17 mouse cellular contexts compared by ENCODE assay signal in the genomic region with DNA sequence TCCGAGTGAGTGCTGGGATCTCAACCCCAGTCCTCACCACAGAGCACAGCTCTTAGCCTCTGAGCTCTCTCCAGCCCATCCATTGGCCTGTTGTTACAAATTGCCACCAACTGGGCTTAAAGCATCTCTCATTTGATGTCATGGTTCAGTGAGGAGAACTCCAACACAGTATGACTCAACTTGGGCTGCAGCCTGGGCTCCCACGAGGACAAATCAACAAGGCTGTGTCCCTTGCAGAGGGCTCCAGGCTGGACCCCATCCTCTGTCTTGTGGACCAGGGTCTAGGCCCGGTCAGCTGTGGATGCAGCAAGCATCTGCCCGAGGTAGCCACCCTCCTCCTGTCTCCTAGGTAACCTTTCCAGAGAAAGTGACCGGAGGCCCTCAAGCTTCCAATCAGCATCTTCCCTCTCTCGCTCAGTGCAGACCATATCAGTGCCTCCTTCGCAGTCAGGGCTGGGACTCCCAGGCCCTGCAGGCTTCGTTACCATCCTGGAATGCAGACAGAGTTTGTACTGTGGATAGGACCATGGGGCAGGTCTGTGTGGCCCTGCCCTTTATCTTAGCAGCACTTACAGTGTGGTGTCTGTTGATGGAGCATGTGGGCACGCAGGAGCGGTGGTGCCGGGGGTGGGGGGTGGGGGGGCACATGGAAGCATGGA. TPM values are rescaled to one million over a fixed set of nuclear protein-coding genes. Genes with fewer than 3 reads are reported as not detected.
DNase-seq lines count a peak whose midpoint lies in the region; ATAC-seq and TF ChIP-seq lines count a peak whose summit lies in the region.
"Had no signal": no experiment of that assay in that cellular context is flagged by ENCODE, and none has a peak within 500 bp of the region (broad histone marks: within the 10 kb centered on the region; RNA-seq: fewer than 3 reads in every experiment).

No protein-coding gene starts in this region.

- H3K4me2 ChIP-seq in heart, embryonic 14.5 days (ENCODE audit: low read length) = no peak overlapping the region
- H3K4me2 ChIP-seq in kidney, embryonic 15.5 days = no peak overlapping the region
- H3K4me2 ChIP-seq: forebrain, embryonic 15.5 days had no signal

- DNase-seq in heart, postnatal 36 days = no peak
- no peak for DNase-seq in kidney, adult 18-20 months
- peak; percentile 67 for DNase-seq in Muller cell, postnatal 12 days (ENCODE audit: inconsistent ontology term)
- DNase-seq in gastrocnemius, postnatal 14 days = no peak
- DNase-seq: adrenal gland, postnatal 36 days; cerebellum, adult 9-10 months; embryo, embryonic 11 days; kidney, postnatal 14 days; lung, adult 2 months; lung, postnatal 36 days; right cerebral cortex, postnatal 14 days had no signal

- H3K27ac ChIP-seq in heart, embryonic 14.5 days (replicated peaks in 1 of 2; ENCODE audit: control insufficient read depth in 1 of 2, insufficient read depth in 1 of 2, low read depth in 2 of 2, low read length in 2 of 2) = peak overlapping the region in 1 of 2 experiments; percentile 57; a peak in 2 of 4 replicates
- peak overlapping the region; percentile 62 for H3K27ac ChIP-seq in kidney, embryonic 15.5 days
- peak overlapping the region; percentile 4; the same call in 1 of the 2 replicates for H3K27ac ChIP-seq in bone marrow, adult 2 months (ENCODE audit: control insufficient read depth, insufficient read depth, low read depth, low read length, poor library complexity)
- H3K27ac ChIP-seq: forebrain, embryonic 15.5 days; left cerebral cortex, adult 2 months had no signal

- intact Hi-C loops in heart, postnatal 36 days (cut with DNase I) = no loop called here
- intact Hi-C loops in gastrocnemius, postnatal 14 days (cut with DNase I; ENCODE audit: low total_unique reads) = no loop called here

- TF ChIP-seq CTCF in bone marrow, adult 2 months (IDR thresholded peaks at IDR 0.05; ENCODE audit: control insufficient read depth, insufficient read depth, low read length) = no peak

- ATAC-seq in heart, embryonic 14.5 days (ENCODE audit: insufficient number of reproducible peaks, insufficient read depth, low FRiP score, low read depth) = peak; percentile 22; the same call in 1 of the 2 replicates
- peak; percentile 71 for ATAC-seq in kidney, embryonic 15.5 days (replicated peaks; ENCODE audit: low FRiP score)
- ATAC-seq: forebrain, embryonic 15.5 days had no signal

- H3K9me3 ChIP-seq in heart, embryonic 14.5 days (ENCODE audit: control insufficient read depth, low read length) = no peaks in the 10 kb centered on the region
- H3K9me3 ChIP-seq in kidney, embryonic 15.5 days (replicated peaks) = no peaks in the 10 kb centered on the region
- H3K9me3 ChIP-seq: forebrain, embryonic 15.5 days; limb, embryonic 10.5 days had no signal

- no peak overlapping the region for H3K4me3 ChIP-seq in heart, embryonic 14.5 days (ENCODE audit: control insufficient read depth in 1 of 2, insufficient read depth in 1 of 2, low read depth in 1 of 2, low read length in 2 of 2)
- no peak overlapping the region for H3K4me3 ChIP-seq in kidney, embryonic 15.5 days (replicated peaks)
- H3K4me3 ChIP-seq in bone marrow, adult 2 months (replicated peaks; ENCODE audit: control insufficient read depth, low read depth, low read length) = no peak overlapping the region
- H3K4me3 ChIP-seq: forebrain, embryonic 15.5 days; left cerebral cortex, adult 2 months; limb, embryonic 10.5 days had no signal

- WGBS in heart, embryonic 14.5 days = 30% methylated on average over 11 of the region's 11 CpGs
- WGBS in kidney, embryonic 15.5 days = 42% methylated on average over 11 of the region's 11 CpGs
- 81% methylated on average over 11 of the region's 11 CpGs for WGBS in bone marrow, adult 2 months

- no peaks in the 10 kb centered on the region for H3K36me3 ChIP-seq in heart, embryonic 14.5 days (ENCODE audit: control insufficient read depth, insufficient read depth, low read length)
- no peaks in the 10 kb centered on the region for H3K36me3 ChIP-seq in kidney, embryonic 15.5 days
- H3K36me3 ChIP-seq: forebrain, embryonic 15.5 days; limb, embryonic 10.5 days had no signal

- peaks cover 36 to 53% of the 10 kb centered on the region in 2 experiments for H3K4me1 ChIP-seq in heart, embryonic 14.5 days (ENCODE audit: control insufficient read depth in 2 of 2, insufficient read depth in 2 of 2, low read length in 2 of 2)
- peaks cover 38% of the 10 kb centered on the region for H3K4me1 ChIP-seq in kidney, embryonic 15.5 days
- H3K4me1 ChIP-seq in bone marrow, adult 2 months (ENCODE audit: control insufficient read depth, insufficient read depth, low read length) = peaks cover 20% of the 10 kb centered on the region
- H3K4me1 ChIP-seq: forebrain, embryonic 15.5 days had no signal

- no peaks in the 10 kb centered on the region for H3K27me3 ChIP-seq in heart, embryonic 14.5 days (ENCODE audit: control insufficient read depth, insufficient read depth, low read length)
- H3K27me3 ChIP-seq in kidney, embryonic 15.5 days = no peaks in the 10 kb centered on the region
- H3K27me3 ChIP-seq: forebrain, embryonic 15.5 days had no signal

- TF ChIP-seq POLR2A in bone marrow, adult 2 months (IDR thresholded peaks at IDR 0.05; ENCODE audit: borderline replicate concordance, control insufficient read depth, low read depth, low read length) = no peak

- H3K9ac ChIP-seq in heart, embryonic 14.5 days (ENCODE audit: low read length) = no peak overlapping the region
- H3K9ac ChIP-seq in kidney, embryonic 15.5 days = no peak overlapping the region
- H3K9ac ChIP-seq: forebrain, embryonic 15.5 days had no signal

RNA-seq across cellular contexts. Expression of gene Rbm38, which starts 22.3 kb away (rescaled TPM):
- 126 and 129 TPM in 2 replicates for polyA plus RNA-seq in heart, embryonic 14.5 days (2014; fragmentation: Nextera tagmentation; extraction: Ambion mirVana)
- total RNA-seq in heart, postnatal 36 days (2021) = 100 to 1,000 TPM; 159 to 209 TPM
- 32.1 and 37.3 TPM in 2 replicates for polyA plus RNA-seq in kidney, embryonic 15.5 days (2015; fragmentation: Nextera tagmentation; extraction: Ambion mirVana)
- polyA plus RNA-seq in bone marrow, adult 2 months (2011; ENCODE audit: insufficient read depth, insufficient read length, low replicate concordance, missing spikeins) = 204 and 219 TPM in 2 replicates
- 100 to 1,000 TPM; 132 to 175 TPM for total RNA-seq in gastrocnemius, postnatal 14 days (2021)

RNA-seq across cellular contexts. Expression of gene Rae1, which starts 42.7 kb away (rescaled TPM):
- 99.7 and 101 TPM in 2 replicates for polyA plus RNA-seq in heart, embryonic 14.5 days (2014; fragmentation: Nextera tagmentation; extraction: Ambion mirVana)
- total RNA-seq in heart, postnatal 36 days (2021) = 10 to 100 TPM; 24.0 to 24.7 TPM
- polyA plus RNA-seq in kidney, embryonic 15.5 days (2015; fragmentation: Nextera tagmentation; extraction: Ambion mirVana) = 138 and 145 TPM in 2 replicates
- polyA plus RNA-seq in bone marrow, adult 2 months (2011; ENCODE audit: insufficient read depth, insufficient read length, low replicate concordance, missing spikeins) = 55.2 and 61.5 TPM in 2 replicates
- 10 to 100 TPM; 20.0 to 23.6 TPM for total RNA-seq in gastrocnemius, postnatal 14 days (2021)
